In the genomic region with DNA sequence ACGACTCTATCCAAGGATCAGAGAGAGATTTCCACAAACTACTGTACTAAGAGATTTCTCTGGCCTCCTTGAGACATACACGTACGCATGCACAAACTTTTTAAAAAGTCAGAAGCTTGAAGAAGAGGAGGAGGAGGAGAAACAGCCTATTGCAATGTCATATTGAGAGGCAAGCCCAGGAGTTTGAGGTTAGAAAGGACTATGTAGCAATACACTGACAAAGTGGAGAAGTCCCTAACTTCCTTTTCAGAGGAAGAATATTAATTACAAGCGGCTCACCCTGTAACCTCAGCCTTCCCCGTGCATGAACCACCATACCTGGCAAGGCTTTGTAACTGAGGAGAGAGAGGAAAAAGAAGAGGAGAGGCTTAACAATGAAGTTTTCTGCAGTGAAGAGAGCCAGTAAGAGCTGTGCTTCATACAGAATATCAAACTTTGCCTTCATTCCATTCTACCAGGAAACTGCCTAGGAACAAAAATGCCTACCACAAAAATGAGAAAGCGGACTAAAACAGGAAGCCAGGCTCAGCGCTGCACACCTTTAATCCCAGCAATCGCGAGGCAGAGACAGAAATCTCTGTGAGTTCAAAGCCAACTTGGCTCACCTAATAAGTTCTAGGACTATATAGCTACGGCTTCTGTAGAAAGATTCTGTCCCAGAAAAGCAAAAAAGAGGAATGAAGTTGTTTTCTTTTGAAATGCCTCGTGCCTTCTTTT, we compare ENCODE assay signal across 7 mouse cellular contexts. TPM values are rescaled to one million over a fixed set of nuclear protein-coding genes. Genes with fewer than 3 reads are reported as not detected.
DNase-seq lines count a peak whose midpoint lies in the region; ATAC-seq and TF ChIP-seq lines count a peak whose summit lies in the region.

No protein-coding gene starts in this region.

- TF ChIP-seq EP300 in liver, embryonic 14.5 days (IDR thresholded peaks at IDR 0.05; ENCODE audit: low read depth), result no peak
- TF ChIP-seq EP300 in stomach, postnatal 0 days (optimal IDR thresholded peaks at IDR 0.05), result no peak

- TF ChIP-seq CTCF in testis, adult 2 months (IDR thresholded peaks at IDR 0.05; ENCODE audit: control insufficient read depth, insufficient read depth, insufficient replicate concordance, low read depth, low read length), result no peak
- no peak for TF ChIP-seq CTCF in liver, embryonic 14.5 days (IDR thresholded peaks at IDR 0.05; ENCODE audit: low read depth)
- TF ChIP-seq CTCF in stomach, postnatal 0 days (IDR thresholded peaks at IDR 0.05; ENCODE audit: low read depth), result no peak

- no peaks in the 10 kb centered on the region for H3K27me3 ChIP-seq in testis, adult 2 months (ENCODE audit: control insufficient read depth, insufficient read depth, low read length)
- H3K27me3 ChIP-seq in forebrain, embryonic 11.5 days (ENCODE audit: control insufficient read depth, insufficient read depth, low read length), result no peaks in the 10 kb centered on the region
- no peaks in the 10 kb centered on the region for H3K27me3 ChIP-seq in liver, embryonic 14.5 days (ENCODE audit: control insufficient read depth, insufficient read depth, low read length)
- H3K27me3 ChIP-seq in stomach, postnatal 0 days (ENCODE audit: control insufficient read depth, insufficient read depth, low read length), result no peaks in the 10 kb centered on the region

- no peaks in the 10 kb centered on the region for H3K36me3 ChIP-seq in testis, adult 2 months (ENCODE audit: control insufficient read depth, insufficient read depth, low read length)
- H3K36me3 ChIP-seq in forebrain, embryonic 11.5 days (ENCODE audit: control insufficient read depth, insufficient read depth, low read length), result peaks cover 3% of the 10 kb centered on the region; the same call in 1 of the 2 replicates
- no peaks in the 10 kb centered on the region for H3K36me3 ChIP-seq in liver, embryonic 14.5 days (replicated peaks; ENCODE audit: control insufficient read depth, insufficient read depth, low read depth)
- no peaks in the 10 kb centered on the region for H3K36me3 ChIP-seq in stomach, postnatal 0 days (ENCODE audit: control insufficient read depth, insufficient read depth, low read length)

- H3K4me1 ChIP-seq in testis, adult 2 months (ENCODE audit: control insufficient read depth, insufficient read depth, low read length), result peaks cover 17% of the 10 kb centered on the region
- H3K4me1 ChIP-seq in forebrain, embryonic 11.5 days (replicated peaks; ENCODE audit: control insufficient read depth, insufficient read depth, low read length), result peaks cover 7% of the 10 kb centered on the region
- H3K4me1 ChIP-seq in liver, embryonic 14.5 days (replicated peaks; ENCODE audit: control insufficient read depth in 2 of 2, insufficient read depth in 2 of 2, low read length in 1 of 2), result peaks cover 13 to 41% of the 10 kb centered on the region in 2 experiments
- H3K4me1 ChIP-seq in stomach, postnatal 0 days (replicated peaks; ENCODE audit: control insufficient read depth, insufficient read depth), result peaks cover 2% of the 10 kb centered on the region

- peak overlapping the region; percentile 87 for H3K4me2 ChIP-seq in forebrain, embryonic 11.5 days (ENCODE audit: low read depth, low read length, severe bottlenecking)
- peak overlapping the region; percentile 80 for H3K4me2 ChIP-seq in liver, embryonic 14.5 days (ENCODE audit: low read depth)
- H3K4me2 ChIP-seq in stomach, postnatal 0 days (replicated peaks; ENCODE audit: low read depth), result peak overlapping the region; percentile 98

- no peak for DNase-seq in testis, postnatal 14 days (ENCODE audit: low spot score)
- DNase-seq in forebrain, embryonic 11.5 days (ENCODE audit: low spot score), result no peak
- no peak for DNase-seq in liver, embryonic 14.5 days (ENCODE audit: low read depth in 3 of 3, low spot score in 3 of 3)
- DNase-seq in stomach, postnatal 0 days (ENCODE audit: low spot score), result no peak
- DNase-seq in layer of hippocampus, adult 9-10 months (ENCODE audit: low spot score), result no peak
- no peak for DNase-seq in testis, postnatal 10 days (ENCODE audit: low spot score)

- WGBS in forebrain, embryonic 11.5 days, result 31% methylated on average over 11 of the region's 11 CpGs
- 16% methylated on average over 11 of the region's 11 CpGs for WGBS in liver, embryonic 14.5 days (ENCODE audit: insufficient replicate concordance)
- 27% methylated on average over 11 of the region's 11 CpGs for WGBS in stomach, postnatal 0 days

- ATAC-seq in forebrain, embryonic 11.5 days (replicated peaks; ENCODE audit: low FRiP score), result 0 out of 2 replicates have a peak, but pooled peaks have one; percentile 7
- ATAC-seq in liver, embryonic 14.5 days (ENCODE audit: insufficient read depth), result no peak
- no peak for ATAC-seq in stomach, postnatal 0 days (ENCODE audit: low FRiP score, low TSS enrichment)

- peak overlapping the region; percentile 82 for H3K27ac ChIP-seq in testis, adult 2 months (ENCODE audit: control insufficient read depth, insufficient read depth, low read depth, low read length)
- no peak overlapping the region for H3K27ac ChIP-seq in forebrain, embryonic 11.5 days (ENCODE audit: low read depth, low read length)
- no peak overlapping the region; the same call in none of the 2 replicates for H3K27ac ChIP-seq in liver, embryonic 14.5 days
- peak overlapping the region; percentile 58; the same call in 1 of the 2 replicates for H3K27ac ChIP-seq in stomach, postnatal 0 days (replicated peaks)

- peak overlapping the region; percentile 86; the same call in 1 of the 2 replicates for H3K9ac ChIP-seq in forebrain, embryonic 11.5 days (ENCODE audit: low read length)
- H3K9ac ChIP-seq in liver, embryonic 14.5 days (replicated peaks), result peak overlapping the region; percentile 70
- peak overlapping the region; percentile 77; the same call in 1 of the 2 replicates for H3K9ac ChIP-seq in stomach, postnatal 0 days (ENCODE audit: low read length)

- no peak for TF ChIP-seq POLR2A in testis, adult 2 months (IDR thresholded peaks at IDR 0.05; ENCODE audit: control insufficient read depth, low read depth, low read length)

- no peaks in the 10 kb centered on the region for H3K9me3 ChIP-seq in forebrain, embryonic 11.5 days (ENCODE audit: control insufficient read depth, low read length)
- no peaks in the 10 kb centered on the region for H3K9me3 ChIP-seq in liver, embryonic 14.5 days (ENCODE audit: control insufficient read depth, low read length)
- H3K9me3 ChIP-seq in stomach, postnatal 0 days (ENCODE audit: control insufficient read depth, low read length), result no peaks in the 10 kb centered on the region

- H3K4me3 ChIP-seq in testis, adult 2 months (ENCODE audit: control insufficient read depth, low read depth, low read length), result peak overlapping the region; percentile 88
- H3K4me3 ChIP-seq in forebrain, embryonic 11.5 days (ENCODE audit: low read depth, low read length), result peak overlapping the region; percentile 82
- peak overlapping the region; percentile 65 to 68 for H3K4me3 ChIP-seq in liver, embryonic 14.5 days (ENCODE audit: insufficient read depth in 1 of 2, low read depth in 2 of 2, low read length in 2 of 2)
- peak overlapping the region; percentile 79 for H3K4me3 ChIP-seq in stomach, postnatal 0 days (ENCODE audit: low read depth, low read length)

RNA-seq across cellular contexts. Expression of a gene that starts 0.5 kb away (rescaled TPM):
- 2.4 and 2.9 TPM in 2 replicates for polyA plus RNA-seq in testis, adult 2 months (2012; rRNA removed)
- 18.0 and 20.0 TPM in 2 replicates for polyA plus RNA-seq in forebrain, embryonic 11.5 days (2014; fragmentation: Nextera tagmentation; extraction: Ambion mirVana)
- 7.8 and 8.1 TPM in 2 replicates for polyA plus RNA-seq in liver, embryonic 14.5 days (2012; rRNA removed)
- 6.8 and 7.3 TPM in 2 replicates for polyA plus RNA-seq in liver, embryonic 14.5 days (2014; fragmentation: Nextera tagmentation; extraction: Ambion mirVana)
- 6.9 and 9.9 TPM in 2 replicates for polyA plus RNA-seq in stomach, postnatal 0 days (2015; fragmentation: Nextera tagmentation; extraction: Ambion mirVana)

RNA-seq across cellular contexts. Expression of a gene that starts 28.2 kb away (rescaled TPM):
- 24.5 and 25.8 TPM in 2 replicates for polyA plus RNA-seq in testis, adult 2 months (2012; rRNA removed)
- 33.3 and 34.4 TPM in 2 replicates for polyA plus RNA-seq in forebrain, embryonic 11.5 days (2014; fragmentation: Nextera tagmentation; extraction: Ambion mirVana)
- 13.1 and 14.0 TPM in 2 replicates for polyA plus RNA-seq in liver, embryonic 14.5 days (2012; rRNA removed)
- polyA plus RNA-seq in liver, embryonic 14.5 days (2014; fragmentation: Nextera tagmentation; extraction: Ambion mirVana), result 9.7 and 11.3 TPM in 2 replicates
- polyA plus RNA-seq in stomach, postnatal 0 days (2015; fragmentation: Nextera tagmentation; extraction: Ambion mirVana), result 19.9 and 22.6 TPM in 2 replicates

RNA-seq across cellular contexts. Expression of a gene that starts 34.7 kb away (rescaled TPM):
- 33.7 and 40.7 TPM in 2 replicates for polyA plus RNA-seq in testis, adult 2 months (2012; rRNA removed)
- not detected in 2 replicates for polyA plus RNA-seq in forebrain, embryonic 11.5 days (2014; fragmentation: Nextera tagmentation; extraction: Ambion mirVana)
- polyA plus RNA-seq in liver, embryonic 14.5 days (2012; rRNA removed), result not detected in 2 replicates
- not detected in 2 replicates for polyA plus RNA-seq in liver, embryonic 14.5 days (2014; fragmentation: Nextera tagmentation; extraction: Ambion mirVana)
- 0.06 TPM in 1 of 2 replicates, not detected in the other for polyA plus RNA-seq in stomach, postnatal 0 days (2015; fragmentation: Nextera tagmentation; extraction: Ambion mirVana)

RNA-seq across cellular contexts. Expression of a gene that starts 37.7 kb away (rescaled TPM):
- 0.94 and 1.6 TPM in 2 replicates for polyA plus RNA-seq in testis, adult 2 months (2012; rRNA removed)
- polyA plus RNA-seq in forebrain, embryonic 11.5 days (2014; fragmentation: Nextera tagmentation; extraction: Ambion mirVana), result 12.2 and 12.7 TPM in 2 replicates
- polyA plus RNA-seq in liver, embryonic 14.5 days (2012; rRNA removed), result 2.7 and 2.9 TPM in 2 replicates
- 5.5 and 6.0 TPM in 2 replicates for polyA plus RNA-seq in liver, embryonic 14.5 days (2014; fragmentation: Nextera tagmentation; extraction: Ambion mirVana)
- 45.6 and 47.2 TPM in 2 replicates for polyA plus RNA-seq in stomach, postnatal 0 days (2015; fragmentation: Nextera tagmentation; extraction: Ambion mirVana)

RNA-seq across cellular contexts. Expression of a gene that starts 59.4 kb away (rescaled TPM):
- polyA plus RNA-seq in testis, adult 2 months (2012; rRNA removed), result 0.73 and 1.8 TPM in 2 replicates
- polyA plus RNA-seq in forebrain, embryonic 11.5 days (2014; fragmentation: Nextera tagmentation; extraction: Ambion mirVana), result 34.1 and 42.7 TPM in 2 replicates
- polyA plus RNA-seq in liver, embryonic 14.5 days (2012; rRNA removed), result 12.8 and 14.7 TPM in 2 replicates
- polyA plus RNA-seq in liver, embryonic 14.5 days (2014; fragmentation: Nextera tagmentation; extraction: Ambion mirVana), result 28.3 and 35.7 TPM in 2 replicates
- polyA plus RNA-seq in stomach, postnatal 0 days (2015; fragmentation: Nextera tagmentation; extraction: Ambion mirVana), result 135 and 144 TPM in 2 replicates

Comparison
In these comparisons a context has a peak if more than half of its experiments do, and no peak if none do; other contexts are left out.
1. H3K27ac ChIP-seq: peak in testis, adult 2 months (single experiment) and stomach, postnatal 0 days (single experiment); none in forebrain, embryonic 11.5 days (single experiment) and liver, embryonic 14.5 days (single experiment).
2. RNA of a gene that starts 34.7 kb away (polyA plus RNA-seq): 33.7 to 40.7 TPM in testis, adult 2 months; not detected in forebrain, embryonic 11.5 days, 0.06 TPM in stomach, postnatal 0 days and not detected in liver, embryonic 14.5 days; every median in the first group is over 10 times any median in the second.
3. Peak in every context shown above with its lines, with median percentiles within 50 percentile points of each other: H3K4me3 ChIP-seq, H3K4me2 ChIP-seq and H3K9ac ChIP-seq.